Mouse (Mus musculus): Measurements from ENCODE around the gene Efemp2. TPM values are rescaled to one million over a fixed set of nuclear protein-coding genes. Genes with fewer than 3 reads are reported as not detected.
A peak's percentile ranks its signal among the peaks of the same experiment; 100 is the strongest.
"Not testable (repeated sequence)": the region's sequence is repeated elsewhere in the genome, so short reads cannot be mapped to it uniquely, and the experiment has no call there.

Efemp2 gene
- polyA plus RNA-seq, 1 experiment from 2014 or later = 118 TPM

DNA sequence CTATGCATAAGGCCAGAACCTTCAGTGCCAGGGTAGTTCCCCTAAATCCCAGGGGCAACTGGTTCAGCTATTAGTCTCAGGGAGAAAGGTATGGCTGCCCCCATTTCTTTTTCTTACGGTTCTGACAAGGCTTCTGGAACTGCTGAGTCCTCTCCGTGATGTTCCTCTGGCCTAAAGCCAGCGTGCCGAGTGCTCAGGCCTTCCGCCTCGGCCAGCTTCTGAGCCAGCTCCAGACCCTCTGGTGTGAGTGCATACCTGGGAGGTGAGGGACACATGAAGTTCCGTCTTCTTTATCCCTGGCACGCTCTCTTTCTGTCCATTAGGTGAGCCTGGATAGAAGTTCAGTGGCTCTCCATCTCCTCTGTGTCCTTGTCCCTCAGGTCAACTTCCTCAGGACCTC lies 11.6 kb downstream of the Efemp2 start:
- Histone ChIP-seq H3K9ac (no peak overlapping the region), H3K4me1 (replicated peaks) (peaks cover 18% of the 10 kb centered on the region), H3K9me3 (no peaks in the 10 kb centered on the region), H3K27ac (no peak overlapping the region), H3K36me3 (peaks cover 23% of the 10 kb centered on the region), H3K27me3 (replicated peaks) (no peaks in the 10 kb centered on the region), H3K4me3 (replicated peaks) (no peak overlapping the region), H3K4me2 (replicated peaks) (no peak overlapping the region)
- 88% methylated on average over 8 of the region's 8 CpGs for WGBS
- ATAC-seq = no peak

DNA sequence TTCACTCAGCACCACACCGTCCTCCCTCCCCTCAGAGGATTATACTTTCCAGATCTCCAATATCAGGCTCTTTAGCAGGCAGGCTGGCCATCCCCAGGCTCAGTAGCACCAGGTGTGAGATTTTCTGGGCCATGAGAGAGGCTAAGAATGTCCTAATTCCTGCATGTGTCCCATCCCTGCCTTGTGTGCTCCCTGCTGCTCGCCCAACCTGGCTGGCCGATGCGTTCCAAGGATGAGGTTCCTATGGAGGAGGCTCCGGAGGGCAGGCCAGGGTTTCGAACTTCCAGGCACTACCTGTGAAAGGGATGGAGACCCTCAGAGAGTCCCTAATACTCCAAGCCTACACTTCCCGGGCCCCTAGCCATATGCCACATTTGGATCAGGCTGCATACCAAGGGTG lies 12.1 kb downstream of the Efemp2 start:
- no peak overlapping the region for H3K4me3 ChIP-seq (replicated peaks)
- H3K36me3 ChIP-seq = peaks cover 20% of the 10 kb centered on the region
- no peaks in the 10 kb centered on the region for H3K27me3 ChIP-seq (replicated peaks)
- ATAC-seq = no peak
- H3K9me3 ChIP-seq = no peaks in the 10 kb centered on the region
- H3K27ac ChIP-seq = no peak overlapping the region
- peaks cover 18% of the 10 kb centered on the region for H3K4me1 ChIP-seq (replicated peaks)
- H3K4me2 ChIP-seq (replicated peaks) = no peak overlapping the region
- no peak overlapping the region; the same call in 1 of the 2 replicates for H3K9ac ChIP-seq
- whole genome bisulfite sequencing = 95% methylated on average over 7 of the region's 7 CpGs

DNA sequence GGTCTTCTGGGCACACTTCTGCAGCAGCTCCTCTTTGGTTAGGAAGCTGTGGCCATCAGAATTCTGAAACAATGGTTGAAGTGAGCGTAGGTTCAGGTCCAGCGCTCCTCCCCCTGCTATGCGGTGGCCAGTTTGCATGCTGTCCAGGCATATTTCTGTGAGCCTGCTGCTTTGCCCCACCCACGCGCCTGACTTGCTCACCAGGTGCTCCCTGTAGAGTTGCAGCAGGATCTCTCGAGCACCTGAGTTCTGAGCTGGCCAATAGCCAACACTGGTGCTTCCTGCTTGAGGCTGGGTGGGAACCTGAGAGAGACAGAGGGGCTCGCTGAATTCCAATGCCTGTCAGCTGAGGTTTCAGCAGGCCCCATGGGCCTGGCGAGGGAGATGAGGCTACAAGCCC lies 12.5 kb downstream of the Efemp2 start:
- no peak overlapping the region for H3K4me3 ChIP-seq (replicated peaks)
- H3K9me3 ChIP-seq = no peaks in the 10 kb centered on the region
- 81% methylated on average over 8 of the region's 8 CpGs for WGBS
- no peaks in the 10 kb centered on the region for H3K27me3 ChIP-seq (replicated peaks)
- no peak overlapping the region; the same call in 1 of the 2 replicates for H3K9ac ChIP-seq
- H3K4me2 ChIP-seq (replicated peaks) = no peak overlapping the region
- no peak for ATAC-seq
- H3K4me1 ChIP-seq (replicated peaks) = peaks cover 18% of the 10 kb centered on the region
- peaks cover 15% of the 10 kb centered on the region for H3K36me3 ChIP-seq
- H3K27ac ChIP-seq = no peak overlapping the region

DNA sequence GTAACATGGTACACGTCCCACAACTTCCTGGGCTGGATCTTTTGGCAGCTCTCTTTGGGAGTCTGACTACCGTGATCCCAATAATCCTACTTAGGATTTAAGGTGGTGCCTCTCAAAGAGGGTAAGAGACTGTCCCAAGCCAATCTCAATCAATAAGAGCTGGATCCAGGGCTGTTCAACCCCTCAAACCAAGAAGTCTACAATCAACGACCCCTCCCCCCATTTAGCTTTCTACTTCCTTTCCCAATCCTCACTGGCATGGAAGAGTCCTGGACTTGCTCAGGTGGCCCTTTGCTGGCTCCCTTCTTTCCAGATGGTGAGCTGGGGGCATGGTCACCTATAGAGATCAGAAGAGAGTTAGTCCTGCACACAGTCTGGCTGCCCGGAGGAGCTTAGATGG lies 13.0 kb downstream of the Efemp2 start:
- WGBS = 84% methylated on average over 4 of the region's 4 CpGs
- no peaks in the 10 kb centered on the region for H3K9me3 ChIP-seq
- peak overlapping the region; percentile 87 for H3K4me2 ChIP-seq (replicated peaks)
- no peak overlapping the region for H3K4me3 ChIP-seq (replicated peaks)
- H3K27ac ChIP-seq = no peak overlapping the region
- peaks cover 18% of the 10 kb centered on the region for H3K4me1 ChIP-seq (replicated peaks)
- 0 out of 2 replicates have a peak overlapping the region, but pooled peaks have one; percentile 58 for H3K9ac ChIP-seq
- H3K27me3 ChIP-seq (replicated peaks) = no peaks in the 10 kb centered on the region
- ATAC-seq = no peak
- peaks cover 11% of the 10 kb centered on the region for H3K36me3 ChIP-seq

DNA sequence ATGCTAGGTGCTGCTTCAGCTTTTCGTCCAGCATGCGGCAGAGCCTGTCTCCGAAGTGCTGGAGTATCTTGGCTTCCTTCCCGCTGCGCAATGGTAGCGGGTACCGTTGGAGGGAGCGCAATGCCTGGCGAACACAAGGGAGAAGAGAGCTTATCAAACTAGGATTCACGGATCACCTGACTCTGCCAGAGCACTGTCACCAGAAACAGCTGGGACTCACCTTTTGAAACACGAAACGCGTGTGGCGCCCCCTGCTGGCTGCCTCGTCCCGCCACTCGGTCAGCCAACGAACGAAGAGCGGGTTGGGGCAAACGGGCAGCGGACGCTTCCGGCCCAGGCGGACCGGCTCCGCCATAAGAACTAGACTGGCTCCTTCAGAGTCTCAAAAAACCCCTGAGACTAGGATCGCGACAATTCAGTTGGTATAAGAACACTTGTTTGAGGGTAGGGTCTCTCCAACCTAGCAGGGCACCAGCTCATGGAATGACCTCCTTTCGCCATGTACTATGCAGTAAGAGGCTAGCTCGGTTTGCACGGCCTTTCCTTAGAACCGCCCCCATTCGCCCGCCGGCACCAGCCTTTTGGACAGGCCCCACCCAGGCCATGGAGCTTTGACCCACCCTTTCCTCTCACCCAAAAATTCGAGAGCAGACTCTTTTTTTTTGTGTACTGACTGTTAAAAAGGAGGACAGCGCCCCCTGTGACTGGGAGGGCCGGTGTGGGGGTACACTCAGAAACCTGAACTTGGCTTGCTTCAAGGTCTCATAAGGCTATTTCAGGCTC lies 14.2 kb downstream of the Efemp2 start, which contains the start of gene Mus81:
Gene Mus81 (minus strand): TSS at position 635 of the 783 bp plus-strand sequence.
- under 1% methylated on average over 39 of the region's 39 CpGs for whole genome bisulfite sequencing
- Histone ChIP-seq H3K36me3 (peaks cover 10% of the 10 kb centered on the region), H3K27ac (peak within 1 kb of the TSS; percentile 99), H3K27me3 (replicated peaks) (no peaks in the 10 kb centered on the region), H3K9me3 (no peaks in the 10 kb centered on the region), H3K9ac (peak within 1 kb of the TSS; percentile 58), H3K4me1 (replicated peaks) (peaks cover 26% of the 10 kb centered on the region), H3K4me3 (replicated peaks) (peak within 1 kb of the TSS; percentile 53), H3K4me2 (replicated peaks) (peak within 1 kb of the TSS; percentile 87)
- ATAC-seq = peak; percentile 75

DNA sequence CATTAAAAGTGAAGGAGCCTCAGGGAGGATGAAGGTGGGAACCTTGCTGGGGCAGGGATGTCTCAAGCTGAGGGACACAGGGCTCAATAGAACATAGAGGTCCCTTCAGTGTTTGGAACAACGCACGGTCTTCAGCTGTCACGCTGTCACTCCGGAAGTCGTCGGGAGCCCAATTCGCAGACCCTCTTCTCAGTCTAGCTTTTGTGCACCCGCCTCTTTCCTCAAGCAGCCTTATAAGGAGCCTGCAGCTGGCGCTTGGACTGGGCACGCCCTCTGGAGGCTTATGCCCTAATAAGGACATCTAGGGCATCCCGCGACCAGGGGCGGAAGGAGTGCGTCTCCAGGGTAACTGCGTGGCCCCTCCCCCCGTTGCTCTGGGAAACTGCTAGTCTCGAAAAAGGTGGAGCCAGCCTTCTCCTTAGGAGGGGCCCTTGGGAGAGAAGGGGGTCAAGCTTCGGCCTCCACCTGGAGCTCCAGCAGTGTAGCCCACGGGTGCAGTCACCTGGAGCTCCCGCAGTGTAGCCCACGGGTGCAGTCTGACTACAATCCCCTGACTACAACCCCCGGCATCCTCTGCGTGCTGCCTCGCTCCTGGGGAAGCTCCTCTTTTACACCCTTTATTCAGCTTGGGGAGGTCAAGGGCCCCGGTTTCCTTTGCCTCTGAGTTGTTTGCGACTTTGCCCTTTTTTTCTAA lies 15.3 kb downstream of the Efemp2 start:
- WGBS = under 1% methylated on average over 26 of the region's 26 CpGs
- no peaks in the 10 kb centered on the region for H3K27me3 ChIP-seq (replicated peaks)
- peaks cover 29% of the 10 kb centered on the region for H3K4me1 ChIP-seq (replicated peaks)
- peaks cover 14% of the 10 kb centered on the region for H3K36me3 ChIP-seq
- peak overlapping the region; percentile 53 for H3K4me3 ChIP-seq (replicated peaks)
- peak overlapping the region; percentile 87 for H3K4me2 ChIP-seq (replicated peaks)
- peak; percentile 86 for ATAC-seq
- H3K27ac ChIP-seq = peak overlapping the region; percentile 99
- no peaks in the 10 kb centered on the region for H3K9me3 ChIP-seq
- peak overlapping the region; percentile 50 for H3K9ac ChIP-seq

DNA sequence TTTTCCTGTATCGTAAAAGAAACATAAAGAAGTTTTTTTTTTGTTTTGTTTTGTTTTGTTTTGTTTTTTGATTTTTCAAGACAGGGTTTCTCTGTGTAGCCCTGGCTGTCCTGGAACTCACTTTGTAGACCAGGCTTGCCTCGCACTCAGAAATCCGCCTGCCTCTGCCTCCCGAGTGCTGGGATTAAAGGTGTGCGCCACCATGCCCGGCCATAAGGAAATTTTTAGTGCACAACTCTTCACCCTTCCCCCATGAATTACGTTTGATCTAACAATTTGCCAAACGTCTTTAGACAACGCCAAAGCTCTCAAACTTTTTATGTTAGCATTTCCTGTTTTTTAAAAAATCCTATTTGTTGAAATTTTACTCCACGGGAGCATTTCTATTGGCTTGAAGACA lies 16.0 kb downstream of the Efemp2 start:
- Histone ChIP-seq H3K27ac (peak overlapping the region; percentile 99), H3K4me1 (replicated peaks) (peaks cover 29% of the 10 kb centered on the region), H3K36me3 (peaks cover 15% of the 10 kb centered on the region), H3K4me3 (replicated peaks) (peak overlapping the region; percentile 100), H3K4me2 (replicated peaks) (peak overlapping the region; percentile 87)
- not testable (repeated sequence) for H3K27me3 ChIP-seq (replicated peaks); H3K9ac ChIP-seq; H3K9me3 ChIP-seq; ATAC-seq
- 43% methylated on average over 10 of the region's 10 CpGs for WGBS

DNA sequence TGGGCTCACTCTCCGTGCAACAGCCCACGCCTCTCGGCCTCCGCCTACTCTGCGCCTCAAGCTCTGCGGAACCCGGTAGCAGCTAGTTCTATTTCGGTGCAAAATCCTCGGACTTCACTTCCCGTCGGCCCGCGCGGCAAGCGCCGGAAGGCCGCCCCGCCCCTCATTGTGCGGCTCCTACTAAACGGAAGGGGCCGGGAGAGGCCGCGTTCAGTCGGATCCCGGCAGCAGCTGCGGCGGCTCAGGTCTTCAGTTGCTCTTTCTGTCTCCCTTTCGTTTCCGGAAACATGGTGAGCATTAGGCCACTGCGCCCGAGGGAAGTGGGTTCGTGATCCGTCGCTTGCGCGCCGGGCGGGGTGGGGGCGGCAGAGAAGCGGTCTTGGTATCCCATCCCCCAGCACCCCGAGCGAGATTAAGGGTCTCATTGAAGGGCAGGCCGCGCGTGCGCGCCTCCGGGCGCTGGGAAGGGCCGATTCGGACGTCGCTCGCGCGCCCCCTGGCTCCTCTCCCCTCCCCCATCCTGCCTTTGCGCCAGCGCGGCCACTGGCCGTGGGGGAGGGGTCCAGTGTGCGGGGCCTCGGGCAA lies 16.7 kb downstream of the Efemp2 start, which contains the start of gene Cfl1:
Gene Cfl1 (plus strand): TSS at position 143 of the 585 bp plus-strand sequence.
- Histone ChIP-seq H3K27me3 (replicated peaks) (no peaks in the 10 kb centered on the region), H3K4me2 (replicated peaks) (peak within 1 kb of the TSS; percentile 87), H3K4me1 (replicated peaks) (peaks cover 29% of the 10 kb centered on the region), H3K9ac (peak within 1 kb of the TSS; percentile 98), H3K36me3 (peaks cover 16% of the 10 kb centered on the region), H3K9me3 (no peaks in the 10 kb centered on the region), H3K4me3 (replicated peaks) (peak within 1 kb of the TSS; percentile 100), H3K27ac (peak within 1 kb of the TSS; percentile 99)
- WGBS = under 1% methylated on average over 61 of the region's 62 CpGs
- peak; percentile 66 for ATAC-seq

DNA sequence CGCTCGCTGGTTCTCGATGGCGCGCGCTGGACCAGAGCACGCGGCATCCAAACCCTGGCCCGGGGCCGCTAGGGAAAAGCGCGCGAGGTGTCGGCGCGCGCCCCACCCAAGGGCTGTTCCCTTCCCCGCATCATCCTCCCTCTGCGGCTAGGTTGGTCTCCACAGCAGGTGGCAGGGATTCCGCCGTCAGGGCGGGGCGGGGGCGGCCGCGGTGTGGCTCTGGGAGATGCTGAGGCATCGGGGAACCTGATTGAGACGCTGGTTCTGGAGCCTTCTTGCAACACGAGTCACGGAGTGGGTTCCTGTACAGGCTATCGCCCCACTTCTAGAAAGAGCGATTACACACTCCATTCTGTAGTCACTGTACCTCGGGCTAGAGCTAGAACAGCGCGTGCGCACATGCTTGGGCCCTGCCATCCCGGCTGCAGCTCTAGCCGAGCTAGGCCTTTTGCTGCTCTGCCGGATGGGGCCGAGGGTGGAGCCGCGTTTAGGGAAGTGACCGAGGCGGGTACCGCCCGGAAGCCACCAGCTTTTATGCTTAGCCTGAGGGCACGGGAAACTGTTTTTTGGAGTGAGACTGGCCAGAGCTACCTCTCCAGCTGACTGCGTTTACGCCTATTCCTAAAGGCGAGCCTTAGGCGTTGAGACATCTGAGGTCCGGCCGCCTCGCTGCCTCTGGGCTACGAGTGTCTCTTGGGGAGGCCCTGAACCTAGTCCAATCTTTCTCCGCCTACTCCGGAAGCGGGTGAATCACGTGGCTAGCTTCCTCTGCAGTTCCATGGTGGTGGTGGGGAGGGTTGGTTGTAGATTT lies 17.3 kb downstream of the Efemp2 start:
- Histone ChIP-seq H3K4me1 (replicated peaks) (peaks cover 28% of the 10 kb centered on the region), H3K9ac (peak overlapping the region; percentile 98), H3K27ac (peak overlapping the region; percentile 99), H3K4me3 (replicated peaks) (peak overlapping the region; percentile 100), H3K36me3 (peaks cover 23% of the 10 kb centered on the region), H3K9me3 (no peaks in the 10 kb centered on the region), H3K4me2 (replicated peaks) (peak overlapping the region; percentile 87), H3K27me3 (replicated peaks) (no peaks in the 10 kb centered on the region)
- peak; percentile 29 for ATAC-seq
- under 1% methylated on average over 59 of the region's 59 CpGs for WGBS

DNA sequence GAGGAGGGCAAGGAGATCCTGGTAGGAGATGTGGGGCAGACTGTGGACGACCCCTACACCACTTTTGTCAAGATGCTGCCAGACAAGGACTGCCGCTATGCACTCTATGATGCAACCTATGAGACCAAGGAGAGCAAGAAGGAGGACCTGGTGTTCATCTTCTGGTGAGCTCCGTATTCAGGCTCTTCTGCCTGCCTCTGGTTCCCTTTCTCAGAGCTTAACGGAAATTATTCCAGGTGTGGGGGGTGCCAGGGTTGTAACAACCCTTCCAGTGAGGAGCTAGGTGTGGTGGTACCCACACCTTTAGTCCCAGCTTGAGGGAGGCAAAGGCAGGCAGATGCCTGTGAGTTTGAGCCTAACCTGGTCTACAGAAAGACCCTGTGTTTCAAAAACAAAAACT lies 18.9 kb downstream of the Efemp2 start:
- no peaks in the 10 kb centered on the region for H3K27me3 ChIP-seq (replicated peaks)
- no peak overlapping the region for H3K27ac ChIP-seq
- H3K9me3 ChIP-seq = no peaks in the 10 kb centered on the region
- no peak overlapping the region for H3K4me3 ChIP-seq (replicated peaks)
- H3K4me2 ChIP-seq (replicated peaks) = peak overlapping the region; percentile 87; the same call in 1 of the 2 replicates
- peaks cover 27% of the 10 kb centered on the region for H3K36me3 ChIP-seq
- 79% methylated on average over 4 of the region's 4 CpGs for WGBS
- H3K9ac ChIP-seq = no peak overlapping the region
- no peak for ATAC-seq
- H3K4me1 ChIP-seq (replicated peaks) = peaks cover 15% of the 10 kb centered on the region; the same call in 1 of the 2 replicates

DNA sequence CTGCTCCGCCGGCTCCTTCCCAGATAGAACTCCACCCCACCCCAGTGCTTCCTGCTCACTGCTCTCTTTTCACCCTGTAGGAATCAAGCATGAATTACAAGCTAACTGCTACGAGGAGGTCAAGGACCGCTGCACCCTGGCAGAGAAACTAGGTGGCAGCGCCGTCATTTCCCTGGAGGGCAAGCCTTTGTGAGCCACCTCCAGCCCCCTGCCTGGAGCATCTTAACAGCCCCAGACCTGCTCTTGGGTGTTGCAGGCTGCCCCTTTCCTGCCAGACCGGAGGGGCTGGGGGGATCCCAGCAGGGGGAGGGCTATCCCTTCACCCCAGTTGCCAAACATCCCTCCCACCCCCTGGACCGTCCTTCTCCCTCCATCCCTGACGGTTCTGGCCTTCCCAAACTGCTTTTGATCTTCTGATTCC lies 19.6 kb downstream of the Efemp2 start:
- not testable (repeated sequence) for H3K9ac ChIP-seq; H3K27ac ChIP-seq; H3K27me3 ChIP-seq (replicated peaks); ATAC-seq; H3K4me3 ChIP-seq (replicated peaks); H3K9me3 ChIP-seq
- WGBS = 64% methylated on average over 9 of the region's 9 CpGs
- H3K4me2 ChIP-seq (replicated peaks) = peak overlapping the region; percentile 17; the same call in 1 of the 2 replicates
- peaks cover 14% of the 10 kb centered on the region; the same call in 1 of the 2 replicates for H3K4me1 ChIP-seq (replicated peaks)
- H3K36me3 ChIP-seq = peaks cover 27% of the 10 kb centered on the region

Data from intestine, embryonic 15.5 days (tissue).